Mouse (Mus musculus): ENCODE measurements around the gene Actl7b. TPM values are rescaled to one million over a fixed set of nuclear protein-coding genes. Genes with fewer than 3 reads are reported as not detected.

The Actl7b gene
- polyA plus RNA-seq, 2 experiments: not detected

GRCm38 (mm10) chr4:56742698-56743097 is 1.5 kb upstream of the Actl7b start:
- DNase-seq (ENCODE audit: low read depth in 3 of 3, low spot score in 3 of 3) (no peak), ATAC-seq (ENCODE audit: insufficient read depth) (no peak)
- Histone ChIP-seq H3K4me2 (ENCODE audit: low read depth) (no peak overlapping the region), H3K4me3 (ENCODE audit: insufficient read depth in 1 of 2, low read depth in 2 of 2, low read length in 2 of 2) (no peak overlapping the region), H3K36me3 (replicated peaks; ENCODE audit: control insufficient read depth, insufficient read depth, low read depth) (no peaks in the 10 kb centered on the region), H3K9ac (replicated peaks) (no peak overlapping the region), H3K9me3 (ENCODE audit: control insufficient read depth, low read length) (no peaks in the 10 kb centered on the region), H3K27ac (no peak overlapping the region), H3K27me3 (ENCODE audit: control insufficient read depth, insufficient read depth, low read length) (no peaks in the 10 kb centered on the region), H3K4me1 (replicated peaks; ENCODE audit: control insufficient read depth in 2 of 2, insufficient read depth in 2 of 2, low read length in 1 of 2) (no peaks in the 10 kb centered on the region)
- no peak for TF ChIP-seq EP300 (IDR thresholded peaks at IDR 0.05; ENCODE audit: low read depth)
- no peak for TF ChIP-seq CTCF (IDR thresholded peaks at IDR 0.05; ENCODE audit: low read depth)
- WGBS (ENCODE audit: insufficient replicate concordance): 74% methylated on average over 4 of the region's 4 CpGs

- Histone ChIP-seq H3K36me3 (replicated peaks; ENCODE audit: control insufficient read depth, insufficient read depth, low read depth) (no peaks in the 10 kb centered on the region), H3K4me2 (ENCODE audit: low read depth) (no peak overlapping the region), H3K9me3 (ENCODE audit: control insufficient read depth, low read length) (no peaks in the 10 kb centered on the region), H3K4me1 (replicated peaks; ENCODE audit: control insufficient read depth in 2 of 2, insufficient read depth in 2 of 2, low read length in 1 of 2) (no peaks in the 10 kb centered on the region), H3K27ac (no peak overlapping the region), H3K27me3 (ENCODE audit: control insufficient read depth, insufficient read depth, low read length) (no peaks in the 10 kb centered on the region), H3K9ac (replicated peaks) (no peak overlapping the region), H3K4me3 (ENCODE audit: insufficient read depth in 1 of 2, low read depth in 2 of 2, low read length in 2 of 2) (no peak overlapping the region)
- WGBS (ENCODE audit: insufficient replicate concordance): 87% methylated on average over 20 of the region's 20 CpGs
- ATAC-seq (ENCODE audit: insufficient read depth) (no peak), DNase-seq (ENCODE audit: low read depth in 3 of 3, low spot score in 3 of 3) (no peak)
- no peak for TF ChIP-seq CTCF (IDR thresholded peaks at IDR 0.05; ENCODE audit: low read depth)
- no peak for TF ChIP-seq EP300 (IDR thresholded peaks at IDR 0.05; ENCODE audit: low read depth)
Observed at GRCm38 (mm10) chr4:56740611-56741010, 632 bp downstream of the Actl7b start.

- H3K4me2 ChIP-seq (ENCODE audit: low read depth): no peak within 1 kb of the TSS
- H3K9me3 ChIP-seq (ENCODE audit: control insufficient read depth, low read length): no peaks in the 10 kb centered on the region
- H3K4me3 ChIP-seq (ENCODE audit: insufficient read depth in 1 of 2, low read depth in 2 of 2, low read length in 2 of 2): no peak within 1 kb of the TSS
- no peak within 1 kb of the TSS for H3K27ac ChIP-seq
- no peaks in the 10 kb centered on the region for H3K4me1 ChIP-seq (replicated peaks; ENCODE audit: control insufficient read depth in 2 of 2, insufficient read depth in 2 of 2, low read length in 1 of 2)
- DNase-seq (ENCODE audit: low read depth in 3 of 3, low spot score in 3 of 3): no peak
- no peaks in the 10 kb centered on the region for H3K27me3 ChIP-seq (ENCODE audit: control insufficient read depth, insufficient read depth, low read length)
- H3K36me3 ChIP-seq (replicated peaks; ENCODE audit: control insufficient read depth, insufficient read depth, low read depth): no peaks in the 10 kb centered on the region
- 69% methylated on average over 18 of the region's 18 CpGs for WGBS (ENCODE audit: insufficient replicate concordance)
- no peak for TF ChIP-seq EP300 (IDR thresholded peaks at IDR 0.05; ENCODE audit: low read depth)
- TF ChIP-seq CTCF (IDR thresholded peaks at IDR 0.05; ENCODE audit: low read depth): no peak
- H3K9ac ChIP-seq (replicated peaks): no peak within 1 kb of the TSS
- ATAC-seq (ENCODE audit: insufficient read depth): no peak
Observed at GRCm38 (mm10) chr4:56740020-56740485, 1.2 kb downstream of the Actl7b start, which contains the start of gene Gm26657. Gene Gm26657 (plus strand): TSS chr4:56740070.

GRCm38 (mm10) chr4:56725839-56726238 is 15.4 kb downstream of the Actl7b start:
- DNase-seq (ENCODE audit: low read depth in 3 of 3, low spot score in 3 of 3) (no peak), ATAC-seq (ENCODE audit: insufficient read depth) (no peak)
- H3K4me2 ChIP-seq (ENCODE audit: low read depth): no peak overlapping the region
- no peaks in the 10 kb centered on the region for H3K9me3 ChIP-seq (ENCODE audit: control insufficient read depth, low read length)
- no peaks in the 10 kb centered on the region for H3K27me3 ChIP-seq (ENCODE audit: control insufficient read depth, insufficient read depth, low read length)
- 44% methylated on average over 8 of the region's 8 CpGs for WGBS (ENCODE audit: insufficient replicate concordance)
- no peak for TF ChIP-seq EP300 (IDR thresholded peaks at IDR 0.05; ENCODE audit: low read depth)
- TF ChIP-seq CTCF (IDR thresholded peaks at IDR 0.05; ENCODE audit: low read depth): peak; percentile 54
- no peak overlapping the region for H3K9ac ChIP-seq (replicated peaks)
- no peaks in the 10 kb centered on the region for H3K4me1 ChIP-seq (replicated peaks; ENCODE audit: control insufficient read depth in 2 of 2, insufficient read depth in 2 of 2, low read length in 1 of 2)
- H3K36me3 ChIP-seq (replicated peaks; ENCODE audit: control insufficient read depth, insufficient read depth, low read depth): no peaks in the 10 kb centered on the region
- H3K4me3 ChIP-seq (ENCODE audit: insufficient read depth in 1 of 2, low read depth in 2 of 2, low read length in 2 of 2): no peak overlapping the region
- H3K27ac ChIP-seq: no peak overlapping the region

- TF ChIP-seq EP300 (IDR thresholded peaks at IDR 0.05; ENCODE audit: low read depth) (no peak), CTCF (IDR thresholded peaks at IDR 0.05; ENCODE audit: low read depth) (no peak)
- no peaks in the 10 kb centered on the region for H3K36me3 ChIP-seq (replicated peaks; ENCODE audit: control insufficient read depth, insufficient read depth, low read depth)
- H3K9me3 ChIP-seq (ENCODE audit: control insufficient read depth, low read length): no peaks in the 10 kb centered on the region
- WGBS (ENCODE audit: insufficient replicate concordance): 64% methylated on average over 6 of the region's 6 CpGs
- H3K4me1 ChIP-seq (replicated peaks; ENCODE audit: control insufficient read depth in 2 of 2, insufficient read depth in 2 of 2, low read length in 1 of 2): no peaks in the 10 kb centered on the region
- no peak overlapping the region for H3K27ac ChIP-seq
- DNase-seq (ENCODE audit: low read depth in 3 of 3, low spot score in 3 of 3) (no peak), ATAC-seq (ENCODE audit: insufficient read depth) (no peak)
- no peaks in the 10 kb centered on the region for H3K27me3 ChIP-seq (ENCODE audit: control insufficient read depth, insufficient read depth, low read length)
- no peak overlapping the region for H3K9ac ChIP-seq (replicated peaks)
- no peak overlapping the region for H3K4me2 ChIP-seq (ENCODE audit: low read depth)
- H3K4me3 ChIP-seq (ENCODE audit: insufficient read depth in 1 of 2, low read depth in 2 of 2, low read length in 2 of 2): no peak overlapping the region
Observed at GRCm38 (mm10) chr4:56723237-56723636, 18.0 kb downstream of the Actl7b start.
